Mouse (Mus musculus) forebrain, embryonic 12.5 days (tissue): ENCODE data around the gene Timm44. TPM values are rescaled to one million over a fixed set of nuclear protein-coding genes. Genes with fewer than 3 reads are reported as not detected.
A peak's percentile ranks its signal among the peaks of the same experiment; 100 is the strongest.

Experiments used
- ATAC-seq: fragments of 200-750 bp; cut with Nextera tagmentation; 2 replicates; pipeline ENCODE4 v1.8.0; 2017; ENCODE audit warnings: moderate TSS enrichment; ENCODE audit not compliant: low FRiP score
- H3K27ac ChIP-seq: fragments of 300-500 bp; sonication (generic); 2 replicates; pipeline ENCODE4 v1.5.1; 2016; ENCODE audit warnings: mild to moderate bottlenecking
- H3K27me3 ChIP-seq: fragments of 300-500 bp; sonication (generic); 2 replicates; pipeline ENCODE4 v1.6.1; 2016; ENCODE audit warnings: mild to moderate bottlenecking
- H3K36me3 ChIP-seq: fragments of 300-500 bp; sonication (generic); replicated peaks from 2 replicates; pipeline ENCODE4 v1.6.1; 2016; ENCODE audit warnings: mild to moderate bottlenecking
- H3K4me1 ChIP-seq: fragments of 300-500 bp; sonication (generic); 2 replicates; pipeline ENCODE4 v1.6.1; 2016
- H3K4me2 ChIP-seq: fragments of 300-500 bp; sonication (generic); 2 replicates; pipeline ENCODE4 v1.6.1; 2016; ENCODE audit warnings: mild to moderate bottlenecking, moderate library complexity
- H3K4me3 ChIP-seq: fragments of 300-500 bp; sonication (generic); replicated peaks from 2 replicates; pipeline ENCODE4 v1.5.1; 2016; ENCODE audit warnings: mild to moderate bottlenecking
- H3K9ac ChIP-seq: fragments of 300-500 bp; sonication (generic); 2 replicates; pipeline ENCODE4 v1.6.1; 2016; ENCODE audit warnings: mild to moderate bottlenecking
- H3K9me3 ChIP-seq: fragments of 300-500 bp; sonication (generic); 2 replicates; pipeline ENCODE4 v1.6.1; 2016
- WGBS: fragments of 180-500 bp; shearing (Covaris S2); methylation state at CpG from one replicate; pipeline ENCODE4 v1.1.7; 2016; 5-methylcytosine and 5-hydroxymethylcytosine counted together
- polyA plus RNA-seq: library from polyadenylated mRNA; unstranded; fragments of >200 nt; fragmentation: Nextera tagmentation; extraction: Ambion mirVana; gene quantifications from 2 replicates; pipeline ENCODE4 v1.2.1, GENCODE M21; 2016

Gene Timm44
- 54.1 and 55.6 TPM in 2 replicates for polyA plus RNA-seq

GRCm38 (mm10) chr8:4275275-4276110 lies at the start of gene Timm44:
TSS of gene Timm44 (minus strand) at chr8:4275913.
- WGBS = under 1% methylated on average over 39 of the region's 39 CpGs
- Histone ChIP-seq H3K27ac (peak within 1 kb of the TSS; percentile 50), H3K4me1 (peaks cover 6% of the 10 kb centered on the region), H3K27me3 (no peaks in the 10 kb centered on the region), H3K9ac (peak within 1 kb of the TSS; percentile 81), H3K4me3 (peak within 1 kb of the TSS; percentile 75), H3K4me2 (peak within 1 kb of the TSS; percentile 75), H3K36me3 (peaks cover 32% of the 10 kb centered on the region), H3K9me3 (no peaks in the 10 kb centered on the region)
- ATAC-seq = peak; percentile 98

DNA sequence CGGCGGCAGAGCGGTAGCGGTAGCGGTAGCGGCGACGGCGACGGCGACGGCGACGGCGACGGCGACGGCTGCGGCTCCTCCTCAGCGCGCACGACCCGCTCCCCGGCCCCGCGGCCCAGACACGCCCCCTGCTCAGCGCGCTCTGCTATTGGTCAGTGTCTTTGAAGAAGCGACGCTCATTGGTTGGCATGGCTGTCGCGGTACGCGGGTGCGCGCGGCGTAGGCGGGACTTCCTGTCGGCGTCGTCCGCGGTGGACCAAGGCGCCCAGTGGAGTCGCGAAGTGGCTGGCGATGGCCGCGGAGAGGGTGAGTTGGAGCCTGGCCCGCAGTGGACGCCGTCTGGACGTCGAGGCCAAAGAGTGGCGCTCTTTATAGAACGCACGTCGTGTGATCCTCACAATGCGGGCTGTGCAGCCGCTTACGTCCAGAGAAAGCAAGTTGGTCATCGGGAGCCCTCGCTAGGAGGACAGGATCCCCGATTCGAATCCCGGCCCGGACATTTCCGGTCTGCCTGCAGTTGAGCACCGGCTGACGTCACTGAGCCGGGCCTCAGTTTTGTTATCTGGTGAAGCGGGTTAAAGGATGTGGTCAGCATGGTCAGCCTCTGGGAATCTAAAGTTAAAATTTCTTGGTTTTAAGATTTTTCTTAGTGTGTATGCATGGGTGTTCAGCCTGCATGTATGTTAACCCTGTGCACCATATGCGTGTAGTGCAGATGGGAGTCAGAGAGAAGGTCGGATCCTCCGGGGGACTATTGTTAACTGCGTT lies 49.5 kb upstream of the Timm44 start, which contains the start of the genes Ccl25 and Elavl1:
Ccl25 (plus strand) TSS at position 228 of the 768 bp plus-strand sequence.
Elavl1 (minus strand) TSS at position 431 of the 768 bp plus-strand sequence.
- Histone ChIP-seq H3K4me1 (peaks cover 39% of the 10 kb centered on the region), H3K36me3 (peaks cover 50% of the 10 kb centered on the region), H3K4me3 (peak within 1 kb of the TSS; percentile 99), H3K9ac (peak within 1 kb of the TSS; percentile 98), H3K27me3 (no peaks in the 10 kb centered on the region), H3K9me3 (no peaks in the 10 kb centered on the region), H3K4me2 (peak within 1 kb of the TSS; percentile 92), H3K27ac (peak within 1 kb of the TSS; percentile 91)
- ATAC-seq = peak; percentile 99
- WGBS = under 1% methylated on average over 78 of the region's 78 CpGs

DNA sequence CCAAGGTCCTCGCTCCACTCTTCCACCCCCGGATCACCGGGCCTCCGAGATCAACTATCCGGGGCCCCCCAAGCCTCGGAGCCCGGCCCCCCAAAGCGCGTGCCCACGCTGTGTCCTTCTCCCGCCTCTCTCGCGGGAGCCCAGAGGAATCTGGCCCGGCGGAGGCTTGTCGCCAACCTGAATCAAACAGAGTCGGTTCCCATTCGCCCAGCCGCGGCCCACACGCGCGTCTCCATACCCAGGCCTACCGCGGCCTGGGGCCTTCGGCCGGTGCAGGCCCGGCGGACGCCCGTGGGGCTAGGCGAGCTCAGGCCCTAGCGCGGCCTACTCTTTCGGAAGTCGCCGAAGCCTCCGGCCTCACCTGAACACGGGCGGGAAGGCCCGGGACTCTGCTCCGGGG lies 48.8 kb upstream of the Timm44 start:
- under 1% methylated on average over 42 of the region's 42 CpGs for WGBS
- peak; percentile 75 for ATAC-seq
- Histone ChIP-seq H3K27ac (peak overlapping the region; percentile 91), H3K4me1 (peaks cover 41% of the 10 kb centered on the region), H3K4me3 (peak overlapping the region; percentile 99), H3K36me3 (peaks cover 50% of the 10 kb centered on the region), H3K9ac (peak overlapping the region; percentile 98), H3K27me3 (no peaks in the 10 kb centered on the region), H3K4me2 (peak overlapping the region; percentile 92), H3K9me3 (no peaks in the 10 kb centered on the region)

DNA sequence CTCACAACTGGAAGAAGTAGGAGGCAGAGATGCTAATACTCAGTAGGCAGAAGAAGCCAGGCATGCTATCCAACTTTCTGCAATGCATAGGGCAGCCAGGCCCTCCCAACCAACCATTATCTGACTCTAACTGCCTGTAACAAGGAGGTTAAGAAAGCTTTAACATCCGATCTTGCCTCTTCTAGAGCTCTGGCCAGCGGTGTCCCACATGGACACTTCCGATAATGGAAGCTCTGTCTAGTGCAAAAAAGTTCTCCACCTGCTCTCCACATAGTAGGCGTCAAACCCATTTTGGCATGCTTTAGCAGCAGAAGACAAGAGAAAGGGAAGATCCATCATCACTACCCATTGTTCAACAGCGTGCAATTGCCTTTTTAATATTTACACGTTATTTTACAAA lies 48.2 kb upstream of the Timm44 start:
- peaks cover 48% of the 10 kb centered on the region for H3K36me3 ChIP-seq
- no peak overlapping the region for H3K27ac ChIP-seq
- peak overlapping the region; percentile 98 for H3K9ac ChIP-seq
- peak overlapping the region; percentile 99 for H3K4me3 ChIP-seq
- peaks cover 41% of the 10 kb centered on the region for H3K4me1 ChIP-seq
- no peaks in the 10 kb centered on the region for H3K27me3 ChIP-seq
- no peak for ATAC-seq
- 6% methylated on average over 6 of the region's 6 CpGs for WGBS
- peak overlapping the region; percentile 92 for H3K4me2 ChIP-seq
- H3K9me3 ChIP-seq = no peaks in the 10 kb centered on the region

- Histone ChIP-seq H3K9me3 (no peaks in the 10 kb centered on the region), H3K9ac (no peak overlapping the region), H3K4me2 (peak overlapping the region; percentile 92), H3K4me1 (peaks cover 41% of the 10 kb centered on the region), H3K4me3 (peak overlapping the region; percentile 17), H3K27ac (no peak overlapping the region), H3K27me3 (no peaks in the 10 kb centered on the region), H3K36me3 (peaks cover 37% of the 10 kb centered on the region)
- WGBS = 28% methylated on average over 2 of the region's 2 CpGs
- no peak for ATAC-seq
These were observed 46.8 kb upstream of the Timm44 start for GRCm38 (mm10) chr8:4322470-4322869.

DNA sequence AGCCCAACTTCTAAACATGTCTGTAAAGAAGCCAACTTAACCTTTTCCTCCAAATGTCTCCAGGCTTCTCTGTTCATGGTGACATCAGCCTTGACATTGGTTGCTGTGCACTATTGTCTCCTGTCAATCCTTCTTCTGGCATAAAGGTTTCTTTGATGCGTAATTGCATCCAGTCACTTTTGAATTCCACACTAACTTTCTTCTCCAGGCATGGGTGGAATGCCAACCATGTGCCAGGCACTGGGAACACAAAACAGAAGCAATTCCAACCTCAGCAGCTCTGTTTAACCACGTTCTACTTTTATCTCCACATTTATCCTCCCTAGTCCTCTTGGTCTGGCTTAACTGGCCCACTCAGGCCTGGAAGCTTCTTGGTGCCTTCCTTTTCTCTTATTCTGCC lies 45.3 kb upstream of the Timm44 start:
- no peaks in the 10 kb centered on the region for H3K9me3 ChIP-seq
- H3K4me2 ChIP-seq = no peak overlapping the region
- no peaks in the 10 kb centered on the region for H3K27me3 ChIP-seq
- peaks cover 35% of the 10 kb centered on the region for H3K36me3 ChIP-seq
- WGBS = 86% methylated on average over 2 of the region's 2 CpGs
- H3K27ac ChIP-seq = no peak overlapping the region
- no peak for ATAC-seq
- H3K4me3 ChIP-seq = no peak overlapping the region
- H3K9ac ChIP-seq = no peak overlapping the region
- peaks cover 40% of the 10 kb centered on the region for H3K4me1 ChIP-seq

- Histone ChIP-seq H3K9me3 (no peaks in the 10 kb centered on the region), H3K4me2 (no peak overlapping the region), H3K4me1 (peaks cover 35% of the 10 kb centered on the region), H3K4me3 (no peak overlapping the region), H3K27me3 (no peaks in the 10 kb centered on the region), H3K27ac (no peak overlapping the region), H3K36me3 (peaks cover 35% of the 10 kb centered on the region), H3K9ac (no peak overlapping the region)
- WGBS = 100% methylated on average over 1 of the region's 1 CpGs
- no peak for ATAC-seq
These were observed 44.7 kb upstream of the Timm44 start for GRCm38 (mm10) chr8:4320404-4320803.

DNA sequence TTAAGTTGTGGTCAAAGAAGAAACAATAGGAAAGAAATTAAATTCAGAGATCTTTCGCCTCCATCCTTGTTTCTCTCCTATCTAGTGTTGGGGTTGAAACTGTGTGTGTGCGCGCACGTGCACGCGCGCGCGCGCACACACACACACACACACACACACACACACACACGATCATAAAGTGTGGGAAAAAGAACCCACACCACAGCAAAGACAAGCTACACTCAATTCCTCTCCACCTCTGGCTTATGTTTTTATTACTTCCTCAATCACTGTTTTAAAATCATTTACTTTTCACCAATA lies 43.8 kb upstream of the Timm44 start:
- ATAC-seq = no peak
- no peak overlapping the region for H3K4me3 ChIP-seq
- WGBS = 96% methylated on average over 11 of the region's 11 CpGs
- H3K27me3 ChIP-seq = no peaks in the 10 kb centered on the region
- peaks cover 35% of the 10 kb centered on the region for H3K4me1 ChIP-seq
- H3K4me2 ChIP-seq = no peak overlapping the region
- peaks cover 35% of the 10 kb centered on the region for H3K36me3 ChIP-seq
- H3K27ac ChIP-seq = no peak overlapping the region
- H3K9me3 ChIP-seq = no peaks in the 10 kb centered on the region
- H3K9ac ChIP-seq = no peak overlapping the region

GRCm38 (mm10) chr8:4318796-4319572 lies 43.3 kb upstream of the Timm44 start:
- ATAC-seq = no peak
- Histone ChIP-seq H3K27ac (no peak overlapping the region), H3K9me3 (no peaks in the 10 kb centered on the region), H3K9ac (no peak overlapping the region), H3K27me3 (no peaks in the 10 kb centered on the region), H3K4me3 (no peak overlapping the region), H3K36me3 (peaks cover 39% of the 10 kb centered on the region), H3K4me2 (no peak overlapping the region), H3K4me1 (peaks cover 34% of the 10 kb centered on the region)
- WGBS = 86% methylated on average over 2 of the region's 2 CpGs

GRCm38 (mm10) chr8:4318124-4318523 lies 42.4 kb upstream of the Timm44 start:
- peaks cover 25% of the 10 kb centered on the region for H3K4me1 ChIP-seq
- 93% methylated on average over 5 of the region's 5 CpGs for WGBS
- no peak overlapping the region for H3K4me2 ChIP-seq
- H3K36me3 ChIP-seq = peaks cover 39% of the 10 kb centered on the region
- no peaks in the 10 kb centered on the region for H3K27me3 ChIP-seq
- no peak overlapping the region for H3K4me3 ChIP-seq
- no peak overlapping the region for H3K27ac ChIP-seq
- no peaks in the 10 kb centered on the region for H3K9me3 ChIP-seq
- no peak overlapping the region for H3K9ac ChIP-seq
- ATAC-seq = no peak

DNA sequence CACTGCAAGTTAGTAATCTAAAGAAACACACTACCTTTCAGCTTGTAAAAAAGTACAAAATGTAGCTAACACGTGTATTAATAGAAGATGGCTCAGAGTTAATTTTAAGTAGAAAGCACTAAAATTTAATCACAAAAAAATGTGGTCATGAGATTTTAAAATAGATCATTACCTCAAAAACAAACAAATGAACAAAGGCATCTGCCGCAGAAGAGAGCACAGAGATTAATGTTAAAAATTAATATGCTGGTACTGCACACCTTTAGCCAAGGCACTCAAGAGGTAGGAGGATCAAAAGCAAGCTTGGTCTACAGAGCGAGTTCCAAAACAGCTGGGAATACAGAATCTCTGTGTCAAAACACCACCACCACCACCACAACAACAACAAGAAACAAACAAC lies 39.1 kb upstream of the Timm44 start:
- no peaks in the 10 kb centered on the region for H3K9me3 ChIP-seq
- no peak overlapping the region for H3K4me3 ChIP-seq
- H3K36me3 ChIP-seq = peaks cover 35% of the 10 kb centered on the region
- no peak for ATAC-seq
- no peak overlapping the region for H3K27ac ChIP-seq
- WGBS = 92% methylated on average over 3 of the region's 3 CpGs
- H3K9ac ChIP-seq = no peak overlapping the region
- H3K27me3 ChIP-seq = no peaks in the 10 kb centered on the region
- no peaks in the 10 kb centered on the region; the same call in 1 of the 2 replicates for H3K4me1 ChIP-seq
- H3K4me2 ChIP-seq = no peak overlapping the region
